In the genomic region with DNA sequence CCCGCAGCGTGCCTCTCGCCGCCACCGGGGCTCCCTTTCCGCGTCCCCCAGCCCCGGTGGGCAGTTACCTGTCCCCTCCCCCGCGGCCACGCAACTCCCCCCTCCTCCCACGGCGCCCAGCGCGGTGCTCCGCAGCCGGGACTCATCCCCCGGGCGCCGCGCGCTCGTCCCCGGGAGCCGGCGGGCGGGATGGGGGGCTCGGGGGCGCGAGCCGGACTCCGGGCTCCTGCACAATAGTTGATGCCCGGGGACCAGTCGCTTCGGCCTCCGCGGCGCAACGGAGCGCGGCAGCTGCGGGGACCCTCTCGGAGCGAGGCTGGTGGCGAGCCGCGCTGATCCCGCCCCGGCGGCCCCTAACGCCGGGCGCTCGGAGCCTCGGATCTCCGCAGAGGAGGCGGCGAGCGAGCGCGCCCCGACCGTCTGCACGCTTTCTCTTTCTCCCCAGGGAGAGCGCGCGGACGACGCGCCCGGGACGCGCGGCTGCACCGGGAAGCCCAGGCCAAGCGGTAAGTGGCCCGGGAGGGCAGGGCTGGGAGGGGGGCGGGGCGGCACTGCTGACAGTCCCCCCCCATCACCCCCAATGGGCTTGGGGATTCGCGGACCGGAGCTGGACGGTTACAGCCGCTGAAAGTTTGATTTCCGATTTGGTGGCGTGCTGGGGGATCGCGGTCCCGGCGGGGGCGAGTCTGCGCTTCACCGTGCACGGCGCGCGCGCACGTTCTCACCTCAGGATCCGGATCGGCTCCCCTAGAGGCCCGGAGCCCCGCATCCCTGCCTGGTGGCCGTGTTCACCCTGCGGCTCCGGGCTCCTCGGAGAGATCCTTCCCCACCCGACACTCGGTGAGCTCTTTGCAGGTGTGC, we compare ENCODE assay signal across 8 mouse cellular contexts. TPM values are rescaled to one million over a fixed set of nuclear protein-coding genes. Genes with fewer than 3 reads are reported as not detected.
A peak's percentile ranks its signal among the peaks of the same experiment; 100 is the strongest.
DNase-seq lines count a peak whose midpoint lies in the region; ATAC-seq and TF ChIP-seq lines count a peak whose summit lies in the region.

No protein-coding gene starts in this region.

- H3K27ac ChIP-seq in macrophage, result no peak overlapping the region

- in situ Hi-C loops in Patski (cut with MboI; ENCODE audit: low pct_unique_long_range_greater_than_20kb), result loop anchor here (5.0 to 25.0 kb wide), 3 partner anchors 142 to 285 kb away; no protein-coding TSS in a partner anchor

- DNase-seq in Patski (ENCODE audit: low read depth, low spot score), result no peak
- peak; percentile 68 for DNase-seq in cerebellum, postnatal 36 days
- peak; percentile 67 for DNase-seq in gastrocnemius, postnatal 10 days
- peak; percentile 86 for DNase-seq in induced T-regulatory cell, adult 2 months (ENCODE audit: low read depth)
- DNase-seq in left cerebral cortex, adult 8-10 months (ENCODE audit: low spot score in 2 of 2), result peak; percentile 55 to 60
- peak; percentile 79 for DNase-seq in right cerebral cortex, adult 18-20 months
- peak; percentile 27 for DNase-seq in urinary bladder, postnatal 10 days (ENCODE audit: low spot score)

- H3K79me2 ChIP-seq in macrophage (ENCODE audit: inconsistent target), result no peaks in the 10 kb centered on the region; the same call in 1 of the 2 replicates

- POLR2A ChIA-PET in Patski (lab: Charles Lee), result interaction anchor here (1.5 kb wide), 1 partner anchor 80 kb away, joined by 3 read pairs; no protein-coding TSS in a partner anchor

- peak; percentile 70 for ATAC-seq in Patski

- H3K36me3 ChIP-seq in macrophage (ENCODE audit: inconsistent target), result no peaks in the 10 kb centered on the region

- CTCF ChIA-PET in Patski (lab: Charles Lee), result interaction anchor here (1.0 kb wide), 1 partner anchor 8 kb away, joined by 3 read pairs; no protein-coding TSS in a partner anchor

- no peaks in the 10 kb centered on the region for H3K27me3 ChIP-seq in Patski

- WGBS in macrophage (ENCODE audit: missing documents), result under 1% methylated on average over 59 of the region's 109 CpGs

- H3K4me3 ChIP-seq in macrophage (ENCODE audit: inconsistent target), result peak overlapping the region; percentile 43

- TF ChIP-seq CTCF in Patski (IDR thresholded peaks at IDR 0.05), result no peak

RNA-seq across cellular contexts. Expression of a gene that starts 0.7 kb away (rescaled TPM):
- polyA plus RNA-seq in Patski (2021) (26.0 TPM), macrophage (2018) (7.3 to 11.3 TPM (median 7.8 TPM) in 3 replicates)
- total RNA-seq in gastrocnemius, postnatal 10 days (2021), result 10 to 100 TPM; 16.7 to 20.6 TPM
- 100 to 1,000 TPM; 245 to 307 (median 281) TPM for total RNA-seq in left cerebral cortex, adult 8-10 months (2022)
- 100 to 1,000 TPM in 11 of 26 experiments, 10 to 100 TPM in 15; 54.1 to 161 (median 84.3) TPM for total RNA-seq in macrophage (2018; cell fraction: chromatin; rRNA removed)
- total RNA-seq in macrophage (2018; cell fraction: cytosol; rRNA removed), result 10 to 100 TPM; 10.2 to 17.3 (median 13.7) TPM
- total RNA-seq in macrophage (2018; cell fraction: nucleus; rRNA removed), result 10 to 100 TPM; 18.8 to 79.3 (median 41.9) TPM

Comparison
In these comparisons a context has a peak if more than half of its experiments do, and no peak if none do; other contexts are left out.
1. RNA of a gene that starts 0.7 kb away (total RNA-seq): 245 to 307 TPM in left cerebral cortex, adult 8-10 months; 16.7 to 20.6 TPM in gastrocnemius, postnatal 10 days; every median in the first group is over 10 times any median in the second.